Mouse (Mus musculus): Measurements from ENCODE around the gene Grin2a.

- TF ChIP-seq GATA1 (IDR thresholded peaks at IDR 0.05; ENCODE audit: low read length): no peak
- TF ChIP-seq TAL1 (IDR thresholded peaks at IDR 0.05; ENCODE audit: low read length): no peak
Observed at GRCm38 (mm10) chr16:9727603-9728002, 267.8 kb downstream of the Grin2a start.
